Comparison of ENCODE assay signal across 11 mouse cellular contexts in genomic region chr5:3784751-3785496, GRCm38 (mm10).
"Had no signal": no experiment of that assay in that cellular context is flagged by ENCODE, and none has a peak within 500 bp of the region (broad histone marks: within the 10 kb centered on the region; RNA-seq: fewer than 3 reads in every experiment).

No protein-coding gene starts in this region.

- H3K4me1 ChIP-seq: limb, embryonic 15.5 days; midbrain, embryonic 12.5 days had no signal

- H3K4me3 ChIP-seq: limb, embryonic 15.5 days; liver, embryonic 12.5 days; midbrain, embryonic 12.5 days; neural tube, embryonic 13.5 days had no signal

- H3K27ac ChIP-seq: limb, embryonic 15.5 days; liver, embryonic 12.5 days; midbrain, embryonic 12.5 days; neural tube, embryonic 13.5 days; stomach, postnatal 0 days had no signal

- ATAC-seq: intestine, embryonic 16.5 days had no signal

- DNase-seq: kidney, adult 2 months; kidney, postnatal 25 days; left cerebral cortex, postnatal 4 days; lung, embryonic 14.5 days; thymus, postnatal 4 days had no signal

- H3K9me3 ChIP-seq: limb, embryonic 15.5 days; liver, embryonic 12.5 days; midbrain, embryonic 12.5 days; neural tube, embryonic 13.5 days had no signal

- H3K36me3 ChIP-seq: limb, embryonic 15.5 days; liver, embryonic 12.5 days; midbrain, embryonic 12.5 days; neural tube, embryonic 13.5 days had no signal

- H3K4me2 ChIP-seq: limb, embryonic 15.5 days; liver, embryonic 12.5 days; lung, embryonic 14.5 days; midbrain, embryonic 12.5 days; neural tube, embryonic 13.5 days had no signal

- H3K27me3 ChIP-seq: limb, embryonic 15.5 days; liver, embryonic 12.5 days; midbrain, embryonic 12.5 days; neural tube, embryonic 13.5 days had no signal

- H3K9ac ChIP-seq: limb, embryonic 15.5 days; liver, embryonic 12.5 days; lung, embryonic 14.5 days; midbrain, embryonic 12.5 days; neural tube, embryonic 13.5 days had no signal
